Mouse (Mus musculus): ENCODE data around the gene Fut9.

Gene Fut9

GRCm38 (mm10) chr4:25799476-25800283 is at the start of gene Fut9:
Gene Fut9, minus strand, starts transcription at chr4:25800244.
- no peak for DNase-seq (ENCODE audit: low spot score)

DNA sequence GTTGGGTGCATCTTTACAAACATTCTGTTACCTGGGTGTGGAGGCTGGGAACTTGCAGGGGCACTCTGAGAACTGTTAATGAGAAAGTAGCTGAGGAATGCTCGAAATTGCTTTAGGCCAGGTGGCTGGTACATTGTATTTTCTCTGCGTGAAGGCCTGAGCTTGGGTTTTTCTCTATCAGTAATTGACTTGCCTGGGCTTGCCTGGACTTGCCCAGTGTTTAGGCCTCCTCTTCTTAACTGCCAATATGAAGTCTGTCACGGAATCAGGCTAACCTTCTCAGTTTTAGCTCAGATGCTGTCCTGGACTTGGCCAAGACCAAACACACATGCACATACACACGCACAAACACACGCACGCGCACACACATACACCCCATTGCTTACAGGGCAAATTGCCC is 15.7 kb upstream of the Fut9 start:
- DNase-seq (ENCODE audit: low spot score), result no peak

GRCm38 (mm10) chr4:25813340-25813739 is 13.3 kb upstream of the Fut9 start:
- no peak for DNase-seq (ENCODE audit: low spot score)

- DNase-seq (ENCODE audit: low spot score), result no peak
Measured at GRCm38 (mm10) chr4:25810058-25810457, 10.0 kb upstream of the Fut9 start.

DNA sequence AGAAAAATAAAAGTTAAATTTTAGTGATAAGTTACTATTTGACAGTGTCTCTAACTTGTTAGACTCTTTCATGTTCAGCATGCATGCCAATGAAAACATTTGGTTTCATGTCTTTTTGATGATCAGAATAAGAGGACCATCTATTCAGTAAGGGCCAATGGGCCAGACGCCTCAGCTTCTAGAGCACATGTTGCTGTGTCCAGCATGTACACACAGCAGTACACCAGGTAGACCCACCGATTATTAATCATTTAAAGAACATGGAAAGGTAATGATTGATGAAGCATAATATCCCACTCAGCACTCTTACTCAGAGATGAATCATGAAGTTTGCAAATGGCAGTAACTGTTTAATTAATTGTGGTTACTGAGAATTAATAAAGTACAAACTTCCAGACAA is 1.7 kb upstream of the Fut9 start:
- no peak for DNase-seq (ENCODE audit: low spot score)

DNA sequence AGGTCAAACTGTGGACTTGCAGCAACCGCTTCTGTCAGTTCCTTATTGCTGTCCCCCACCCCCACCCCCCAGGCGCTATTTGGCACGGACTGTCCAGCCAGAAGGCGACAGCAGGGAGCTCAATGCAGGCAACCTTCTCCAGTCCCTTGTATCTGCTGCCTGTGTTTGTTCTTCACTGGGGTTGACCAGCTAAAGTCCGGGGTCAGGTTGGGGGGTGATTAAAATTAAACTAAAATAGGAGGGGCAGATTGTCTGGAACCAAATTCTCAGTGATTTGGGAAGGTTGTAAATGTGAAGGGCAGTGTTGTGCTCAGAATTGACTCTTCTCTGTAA is 206 bp upstream of the Fut9 start:
- DNase-seq (ENCODE audit: low spot score), result no peak

GRCm38 (mm10) chr4:25799051-25799475 is 981 bp downstream of the Fut9 start:
- no peak for DNase-seq (ENCODE audit: low spot score)

- no peak for DNase-seq (ENCODE audit: low spot score)
Measured at GRCm38 (mm10) chr4:25798412-25798811, 1.6 kb downstream of the Fut9 start.

DNA sequence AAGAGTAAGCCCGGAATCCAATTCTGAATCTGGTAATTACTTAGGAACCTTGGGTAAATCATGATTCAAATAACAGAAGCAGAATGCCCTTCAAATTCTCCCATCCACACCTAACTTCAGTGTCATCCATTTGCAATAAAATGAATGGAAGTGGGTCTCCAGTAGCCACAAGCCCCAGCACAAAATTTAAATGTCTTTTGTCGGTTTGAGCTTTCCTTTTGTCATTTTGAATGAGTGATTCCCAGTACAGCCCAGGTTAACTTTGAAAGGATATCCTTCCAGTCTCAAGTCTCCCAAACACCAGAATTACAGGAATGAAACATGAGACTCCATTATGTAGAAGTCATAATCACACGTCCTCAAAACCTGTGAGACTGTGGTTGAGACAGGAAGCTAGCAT is 3.9 kb downstream of the Fut9 start:
- no peak for DNase-seq (ENCODE audit: low spot score)

DNA sequence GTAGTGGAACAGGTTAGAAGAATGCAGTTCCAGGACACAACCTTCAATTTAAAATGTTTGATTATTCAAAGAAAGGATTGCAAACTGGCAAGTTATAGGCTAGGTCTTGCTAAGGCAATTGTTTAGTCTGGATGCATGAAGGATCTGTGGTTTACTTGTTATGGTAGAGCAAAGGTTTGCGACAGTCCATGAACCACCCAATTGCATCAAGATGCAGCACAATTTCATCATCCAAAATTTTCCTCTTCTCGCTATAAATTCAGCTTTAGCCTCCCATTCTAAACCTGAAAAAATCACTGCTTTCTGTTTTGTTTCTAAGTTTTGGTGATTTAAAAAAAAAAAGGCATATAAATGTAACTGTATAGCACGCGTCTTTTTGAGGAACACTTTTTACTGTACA is 14.8 kb downstream of the Fut9 start:
- DNase-seq (ENCODE audit: low spot score), result no peak

DNA sequence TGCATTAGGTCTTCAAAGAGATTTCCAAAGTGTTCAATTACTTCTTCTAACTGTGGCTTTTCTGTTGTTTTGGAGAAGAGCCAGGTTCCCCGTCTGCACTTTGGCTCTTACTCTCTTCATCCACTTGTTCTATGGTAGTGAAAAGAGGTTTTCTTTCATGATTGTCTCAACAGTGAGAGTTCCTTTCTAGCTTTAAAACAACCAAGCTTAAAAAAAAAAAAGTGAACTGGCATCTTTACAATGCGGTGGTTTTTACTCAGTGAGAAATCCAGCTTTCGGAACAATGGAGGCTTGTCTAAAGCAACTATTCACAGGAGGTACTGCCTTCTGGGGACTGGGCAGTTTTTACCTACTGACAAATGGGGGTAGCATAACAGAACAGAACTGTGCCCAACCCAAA is 31.4 kb downstream of the Fut9 start:
- no peak for DNase-seq (ENCODE audit: low spot score)

DNA sequence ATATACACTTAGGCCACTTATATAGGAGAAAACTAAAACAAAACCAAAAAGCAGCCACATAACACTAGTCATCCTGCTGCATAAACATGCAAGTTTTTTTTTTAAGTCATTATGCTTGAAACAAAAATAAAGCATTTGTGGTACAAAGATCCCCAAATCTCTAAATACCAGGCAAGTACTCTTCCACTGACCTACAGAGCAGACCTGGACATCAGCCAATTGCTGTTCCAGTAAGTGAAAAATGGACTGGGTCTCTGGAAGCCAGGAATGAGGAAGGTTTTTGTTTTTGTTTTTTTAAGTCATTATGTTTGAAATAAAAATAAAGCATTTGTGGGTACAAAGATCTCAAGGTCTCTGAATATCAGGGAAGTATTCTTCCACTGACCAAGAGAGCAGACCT is 37.0 kb downstream of the Fut9 start:
- no peak for DNase-seq (ENCODE audit: low spot score)

DNA sequence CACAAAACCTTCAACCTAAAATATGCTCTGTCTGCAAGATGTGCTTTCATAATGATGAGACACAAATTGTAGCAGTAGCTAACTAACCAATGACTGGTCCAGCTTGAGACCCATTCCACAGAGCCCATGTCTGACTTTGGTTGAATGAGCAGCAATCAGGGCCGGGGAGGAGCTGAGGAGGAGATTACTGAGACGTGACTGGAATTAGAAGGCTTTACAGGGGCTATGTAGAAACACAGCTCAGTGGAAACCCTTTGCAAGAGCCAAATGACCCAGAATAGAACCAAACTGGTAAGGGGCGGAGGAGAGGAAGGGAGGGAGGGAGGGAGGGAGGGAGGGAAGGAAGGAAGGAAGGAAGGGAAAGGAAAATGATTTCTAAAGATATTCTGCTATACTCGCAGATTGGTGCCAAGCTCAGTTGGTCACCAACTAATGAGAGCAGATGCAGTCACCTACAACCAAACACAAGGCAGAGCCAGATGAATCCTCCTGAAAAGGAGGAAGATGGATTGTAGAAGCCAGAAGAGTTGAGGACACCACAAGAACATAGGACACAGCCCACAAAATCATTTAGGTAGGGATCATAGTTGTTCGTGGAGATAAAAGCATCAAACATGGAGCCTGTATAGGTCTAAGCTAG is 42.0 kb downstream of the Fut9 start:
- no peak for DNase-seq (ENCODE audit: low spot score)

GRCm38 (mm10) chr4:25741553-25741952 is 58.5 kb downstream of the Fut9 start:
- no peak for DNase-seq (ENCODE audit: low spot score)

DNA sequence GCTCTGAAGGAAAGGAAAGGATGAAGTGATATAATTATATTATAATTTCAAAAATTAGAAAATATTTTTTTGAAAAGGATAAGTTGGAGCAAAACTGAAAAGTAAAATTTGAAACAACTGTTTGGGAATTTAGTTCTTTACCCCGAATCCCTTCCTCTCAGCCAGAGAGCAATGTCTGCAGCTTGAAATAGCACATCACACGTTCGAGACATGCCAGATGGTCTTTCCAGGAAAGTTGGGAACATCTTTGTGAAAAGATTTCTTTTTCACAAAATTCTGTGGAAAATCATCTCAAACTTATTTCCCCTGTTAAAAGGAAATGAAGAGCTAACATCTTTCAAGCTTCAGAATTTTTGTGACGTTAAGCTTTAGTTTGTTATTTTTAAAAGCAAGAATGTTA is 61.3 kb downstream of the Fut9 start:
- DNase-seq (ENCODE audit: low spot score), result no peak

GRCm38 (mm10) chr4:25721576-25721975 is 78.5 kb downstream of the Fut9 start:
- no peak for DNase-seq (ENCODE audit: low spot score)

- no peak for DNase-seq (ENCODE audit: low spot score)
Measured at GRCm38 (mm10) chr4:25713907-25714306, 86.1 kb downstream of the Fut9 start.

GRCm38 (mm10) chr4:25684976-25685375 is 115.1 kb downstream of the Fut9 start:
- no peak for DNase-seq (ENCODE audit: low spot score)

DNA sequence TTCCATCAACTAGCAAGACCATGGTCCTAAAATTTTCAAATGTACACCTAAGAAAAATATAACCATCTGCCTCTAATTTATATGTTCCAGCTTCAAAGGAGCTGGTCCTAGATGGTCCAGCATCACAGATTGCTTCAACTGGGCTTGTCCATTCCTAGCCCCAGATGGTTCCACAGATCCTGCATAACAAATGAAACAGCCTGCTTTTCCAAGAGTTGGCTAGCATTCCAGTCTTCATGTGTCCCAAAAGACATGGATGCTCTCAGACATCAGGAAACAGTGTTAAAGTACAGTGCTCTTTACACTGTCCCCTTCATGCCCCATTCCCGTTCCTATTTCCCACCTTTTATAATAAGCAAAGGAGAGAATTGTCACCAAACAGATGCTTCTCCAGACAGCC is 135.8 kb downstream of the Fut9 start:
- no peak for DNase-seq (ENCODE audit: low spot score)

DNA sequence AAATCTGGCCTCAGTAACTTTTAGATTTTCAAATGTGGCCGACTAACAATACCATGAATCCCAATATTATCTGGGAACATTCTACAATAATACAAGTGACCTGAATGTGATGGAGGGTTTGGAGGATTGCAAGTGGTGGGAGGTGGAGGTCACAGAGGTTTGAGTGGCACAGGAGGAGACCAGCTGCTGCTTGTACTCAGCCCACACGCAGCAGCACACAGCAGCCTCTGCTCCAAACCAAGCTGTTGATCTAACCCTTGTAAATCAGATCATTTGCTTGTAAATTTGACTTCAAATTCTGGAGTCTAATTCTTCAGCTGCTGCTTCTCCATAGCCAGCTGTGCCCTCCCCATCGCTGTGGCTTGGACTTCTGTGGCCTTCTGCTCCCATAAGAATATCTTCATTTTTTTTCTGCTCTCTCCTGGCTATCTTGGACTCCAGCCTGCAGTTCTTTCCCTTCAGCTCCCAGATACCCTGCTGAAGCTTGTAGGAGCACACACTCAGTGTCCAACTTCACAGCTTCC is 138.8 kb downstream of the Fut9 start:
- DNase-seq (ENCODE audit: low spot score), result no peak

- DNase-seq (ENCODE audit: low spot score), result no peak
Measured at GRCm38 (mm10) chr4:25658792-25659191, 141.3 kb downstream of the Fut9 start.

DNA sequence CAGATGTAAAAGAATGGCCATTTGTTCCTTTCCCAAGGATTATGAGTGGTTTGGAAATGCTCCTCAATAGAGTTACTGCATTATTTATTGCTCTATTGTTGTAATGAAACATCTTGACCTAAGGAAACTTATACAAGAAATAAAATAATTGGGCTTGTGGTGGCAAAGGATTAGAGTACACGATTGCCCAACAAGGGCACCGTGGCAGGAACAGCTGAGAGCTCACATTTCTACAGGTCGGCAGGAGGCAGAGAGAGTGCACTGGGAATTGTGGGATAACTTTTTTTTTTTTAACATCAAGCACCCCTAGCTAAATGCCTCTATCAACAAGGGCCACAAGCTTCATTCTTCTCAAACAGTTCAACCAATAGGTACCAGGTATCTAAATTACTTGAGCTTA is 148.1 kb downstream of the Fut9 start:
- DNase-seq (ENCODE audit: low spot score), result no peak

DNA sequence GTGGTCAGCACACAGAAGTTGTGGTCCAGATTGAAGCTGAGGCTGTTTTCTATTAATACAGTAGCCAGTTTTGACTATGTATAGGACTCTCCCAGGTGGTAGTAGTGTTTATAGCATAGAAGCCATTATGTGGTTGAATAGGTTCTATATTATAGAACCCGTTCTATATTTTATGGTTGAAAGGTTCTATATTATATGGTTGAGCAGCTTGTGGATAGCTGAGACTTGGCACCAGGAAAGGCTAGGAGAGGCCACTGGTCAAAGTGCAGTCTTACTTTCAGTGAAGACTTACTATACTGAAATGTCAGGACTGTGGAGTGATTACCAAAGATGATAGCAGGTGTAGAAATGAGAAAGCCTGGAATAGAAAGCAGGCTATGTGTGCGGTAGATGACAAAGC is 151.9 kb downstream of the Fut9 start:
- no peak for DNase-seq (ENCODE audit: low spot score)

DNA sequence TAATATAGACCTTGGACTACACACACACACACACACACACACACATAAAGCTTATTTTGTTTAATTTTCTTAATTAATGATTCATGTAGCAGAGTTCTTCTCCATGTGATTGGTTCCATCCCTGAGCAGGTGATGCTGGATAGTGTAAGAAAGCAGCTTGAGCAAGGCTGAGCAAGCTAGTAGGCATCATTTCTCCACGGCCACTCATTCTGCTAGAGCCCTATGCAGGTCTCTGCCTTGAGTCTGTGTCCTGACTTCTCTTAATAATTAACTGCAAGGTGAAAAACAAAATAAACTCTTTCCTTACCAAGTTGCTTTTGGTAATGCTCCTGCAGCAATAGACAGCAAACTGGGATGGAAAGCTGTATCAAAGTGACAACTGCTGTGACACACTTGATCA is 152.5 kb downstream of the Fut9 start:
- no peak for DNase-seq (ENCODE audit: low spot score)
